Mouse (Mus musculus): ENCODE results near the gene Zfp219. TPM values are rescaled to one million over a fixed set of nuclear protein-coding genes. Genes with fewer than 3 reads are reported as not detected.
A peak's percentile ranks its signal among the peaks of the same experiment; 100 is the strongest.

The Zfp219 gene
- total and polyA plus RNA-seq, 2 experiments from 2014 or later, result 13.9 to 51.6 TPM

DNA sequence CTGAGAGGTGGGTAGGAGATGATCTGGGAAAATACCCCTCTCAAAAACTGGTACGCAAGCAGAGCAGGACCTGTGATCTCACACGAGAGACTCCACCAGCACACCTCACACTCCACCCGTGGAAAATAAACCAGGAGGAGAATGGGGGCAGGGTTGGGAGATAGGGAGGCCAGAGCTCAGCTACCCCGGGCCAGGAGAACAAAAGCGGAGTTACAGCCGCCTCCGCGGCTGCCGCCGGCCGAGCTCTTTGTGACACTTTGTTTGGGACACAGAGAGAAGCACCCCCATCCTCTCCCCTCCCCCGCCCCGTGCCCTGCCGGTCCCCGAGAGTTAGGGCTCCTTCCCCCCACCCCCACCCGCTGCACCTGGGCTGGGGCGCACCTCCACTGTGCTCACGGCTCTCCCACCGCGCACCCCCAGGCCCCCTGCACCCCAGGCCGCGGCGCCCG lies 6.7 kb downstream of the Zfp219 start:
- peaks cover 35% of the 10 kb centered on the region for H3K4me1 ChIP-seq (ENCODE audit: control insufficient read depth, insufficient read depth)

DNA sequence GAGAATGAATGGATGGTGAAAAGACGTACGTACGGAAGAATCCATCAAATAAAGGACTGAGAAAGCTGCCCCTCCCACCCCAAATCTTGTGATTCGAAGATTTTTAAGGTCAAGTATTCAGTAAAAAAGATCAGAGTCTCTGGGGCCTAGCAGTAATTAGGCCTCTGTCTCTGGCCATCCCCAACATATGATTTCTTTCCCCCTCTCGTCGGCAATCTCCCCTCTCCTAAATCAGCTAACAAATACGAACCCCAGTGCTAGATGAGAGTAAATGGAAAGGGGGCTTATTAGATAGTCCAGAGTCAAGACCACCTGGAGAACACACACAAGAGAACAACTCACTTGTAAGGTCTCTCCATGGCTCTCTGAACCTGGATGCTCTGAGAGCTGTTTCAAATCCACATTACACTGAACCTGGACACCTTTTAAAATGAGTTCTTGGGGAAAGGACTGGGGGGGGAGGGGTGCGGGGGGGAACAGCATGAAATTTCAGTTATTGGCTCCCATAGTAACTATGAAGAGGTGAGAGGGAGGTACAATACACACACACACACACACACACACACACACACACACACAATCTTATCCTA lies 7.4 kb downstream of the Zfp219 start:
- Histone ChIP-seq H3K9me3 (replicated peaks; ENCODE audit: control insufficient read depth, low read length) (no peaks in the 10 kb centered on the region), H3K4me3 (ENCODE audit: low read depth, low read length) (peak overlapping the region; percentile 86), H3K27ac (ENCODE audit: low read depth) (peak overlapping the region; percentile 99), H3K9ac (replicated peaks; ENCODE audit: low read depth, low read length) (peak overlapping the region; percentile 97), H3K4me1 (ENCODE audit: control insufficient read depth, insufficient read depth) (peaks cover 32% of the 10 kb centered on the region), H3K4me2 (ENCODE audit: low read depth, low read length) (peak overlapping the region; percentile 87), H3K36me3 (replicated peaks; ENCODE audit: control insufficient read depth, insufficient read depth, low read length) (peaks cover 14% of the 10 kb centered on the region), H3K27me3 (ENCODE audit: control insufficient read depth, insufficient read depth, low read length) (no peaks in the 10 kb centered on the region)
- 75% methylated on average over 8 of the region's 8 CpGs for WGBS
- ATAC-seq (ENCODE audit: insufficient read depth, low read depth) (no peak), DNase-seq (ENCODE audit: low spot score) (no peak)
- TF ChIP-seq EP300 (IDR thresholded peaks at IDR 0.05; ENCODE audit: low read depth), result no peak
- no peak for TF ChIP-seq CTCF (IDR thresholded peaks at IDR 0.05; ENCODE audit: low read depth)

More for the DNA sequence above, 6.7 kb downstream of the Zfp219 start:
- Histone ChIP-seq H3K27me3 (ENCODE audit: control insufficient read depth, insufficient read depth, low read length) (no peaks in the 10 kb centered on the region), H3K4me2 (ENCODE audit: low read depth, low read length) (peak overlapping the region; percentile 87), H3K9me3 (replicated peaks; ENCODE audit: control insufficient read depth, low read length) (no peaks in the 10 kb centered on the region), H3K27ac (ENCODE audit: low read depth) (peak overlapping the region; percentile 99), H3K36me3 (replicated peaks; ENCODE audit: control insufficient read depth, insufficient read depth, low read length) (peaks cover 8% of the 10 kb centered on the region; the same call in 1 of the 2 replicates), H3K4me3 (ENCODE audit: low read depth, low read length) (peak overlapping the region; percentile 86), H3K9ac (replicated peaks; ENCODE audit: low read depth, low read length) (peak overlapping the region; percentile 97)
- peak; percentile 15 for ATAC-seq (ENCODE audit: insufficient read depth, low read depth)
- peak; percentile 54 for DNase-seq (ENCODE audit: low spot score)
- WGBS, result 3% methylated on average over 17 of the region's 24 CpGs
- TF ChIP-seq CTCF (IDR thresholded peaks at IDR 0.05; ENCODE audit: low read depth), result no peak

DNA sequence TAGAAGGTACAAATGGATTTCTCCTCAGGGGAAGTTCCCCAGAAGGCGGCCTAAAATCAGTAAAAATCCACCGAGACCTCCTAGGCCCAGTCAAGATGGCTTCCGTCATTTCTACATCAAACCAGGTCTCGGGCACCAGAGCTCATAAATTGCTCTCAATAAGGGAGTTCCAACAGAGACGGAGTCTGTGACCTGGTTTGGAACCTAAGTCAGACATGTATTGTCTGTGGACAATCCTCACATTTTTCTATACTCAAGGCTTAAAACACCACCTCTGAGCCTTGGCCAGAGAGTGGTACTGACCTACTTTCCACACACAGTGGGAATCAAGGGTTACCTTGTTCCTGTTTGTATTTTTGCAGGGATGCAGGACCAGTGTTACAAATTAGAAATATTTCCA lies 8.0 kb downstream of the Zfp219 start:
- Histone ChIP-seq H3K4me3 (ENCODE audit: low read depth, low read length) (no peak overlapping the region), H3K27me3 (ENCODE audit: control insufficient read depth, insufficient read depth, low read length) (no peaks in the 10 kb centered on the region), H3K27ac (ENCODE audit: low read depth) (peak overlapping the region; percentile 99; the same call in 1 of the 2 replicates), H3K4me1 (ENCODE audit: control insufficient read depth, insufficient read depth) (peaks cover 32% of the 10 kb centered on the region), H3K36me3 (replicated peaks; ENCODE audit: control insufficient read depth, insufficient read depth, low read length) (peaks cover 16% of the 10 kb centered on the region), H3K9ac (replicated peaks; ENCODE audit: low read depth, low read length) (no peak overlapping the region), H3K4me2 (ENCODE audit: low read depth, low read length) (no peak overlapping the region), H3K9me3 (replicated peaks; ENCODE audit: control insufficient read depth, low read length) (no peaks in the 10 kb centered on the region)
- ATAC-seq (ENCODE audit: insufficient read depth, low read depth) (no peak), DNase-seq (ENCODE audit: low spot score) (no peak)
- WGBS, result 85% methylated on average over 5 of the region's 5 CpGs
- TF ChIP-seq EP300 (IDR thresholded peaks at IDR 0.05; ENCODE audit: low read depth) (no peak), CTCF (IDR thresholded peaks at IDR 0.05; ENCODE audit: low read depth) (no peak)

DNA sequence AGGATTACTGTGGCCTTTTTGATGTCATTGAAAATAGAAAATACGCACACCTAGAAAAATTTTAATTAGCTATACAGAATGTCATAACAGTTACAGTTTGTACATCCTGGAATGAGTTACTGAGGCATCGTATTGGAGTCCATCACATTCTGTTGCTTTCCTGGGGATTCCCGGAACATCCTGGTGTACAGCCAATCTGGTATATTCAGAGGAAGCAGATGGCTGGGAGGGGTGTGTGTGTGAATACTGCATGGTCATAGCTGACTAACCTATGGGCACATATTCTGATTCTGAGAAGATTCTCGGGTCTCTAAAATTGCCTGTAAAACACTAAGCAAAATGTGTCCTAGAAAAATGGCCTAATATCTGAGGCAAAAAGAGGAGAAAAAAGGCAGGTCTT lies 8.4 kb downstream of the Zfp219 start:
- Histone ChIP-seq H3K4me3 (ENCODE audit: low read depth, low read length) (no peak overlapping the region), H3K36me3 (replicated peaks; ENCODE audit: control insufficient read depth, insufficient read depth, low read length) (peaks cover 20% of the 10 kb centered on the region), H3K4me2 (ENCODE audit: low read depth, low read length) (no peak overlapping the region), H3K27ac (ENCODE audit: low read depth) (0 out of 2 replicates have a peak overlapping the region, but pooled peaks have one; percentile 99), H3K4me1 (ENCODE audit: control insufficient read depth, insufficient read depth) (peaks cover 32% of the 10 kb centered on the region), H3K27me3 (ENCODE audit: control insufficient read depth, insufficient read depth, low read length) (no peaks in the 10 kb centered on the region), H3K9ac (replicated peaks; ENCODE audit: low read depth, low read length) (no peak overlapping the region), H3K9me3 (replicated peaks; ENCODE audit: control insufficient read depth, low read length) (no peaks in the 10 kb centered on the region)
- no peak for ATAC-seq (ENCODE audit: insufficient read depth, low read depth)
- peak; percentile 38 for DNase-seq (ENCODE audit: low spot score)
- TF ChIP-seq CTCF (IDR thresholded peaks at IDR 0.05; ENCODE audit: low read depth) (no peak), EP300 (IDR thresholded peaks at IDR 0.05; ENCODE audit: low read depth) (no peak)
- 72% methylated on average over 4 of the region's 4 CpGs for WGBS

DNA sequence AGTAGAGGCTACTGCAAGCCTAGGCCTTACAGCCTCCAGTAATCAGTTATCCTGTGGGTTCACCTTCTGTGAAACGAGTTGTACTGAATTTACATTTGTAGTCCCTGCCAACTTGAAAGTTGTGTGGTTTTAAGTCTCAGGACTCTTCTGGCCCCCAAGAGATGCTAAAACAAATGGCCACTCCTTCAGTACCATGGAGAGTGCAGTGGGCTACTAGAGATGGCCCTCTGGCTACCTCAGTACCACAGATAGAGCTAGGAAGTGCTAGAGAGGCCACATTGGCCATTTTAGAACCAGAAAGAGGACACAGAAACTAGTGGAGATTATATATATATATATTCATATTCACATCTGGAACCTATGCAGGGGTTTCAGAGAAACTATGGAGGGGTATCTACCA lies 8.8 kb downstream of the Zfp219 start:
- ATAC-seq (ENCODE audit: insufficient read depth, low read depth) (no peak), DNase-seq (ENCODE audit: low spot score) (no peak)
- Histone ChIP-seq H3K4me2 (ENCODE audit: low read depth, low read length) (no peak overlapping the region), H3K9me3 (replicated peaks; ENCODE audit: control insufficient read depth, low read length) (no peaks in the 10 kb centered on the region), H3K27ac (ENCODE audit: low read depth) (no peak overlapping the region), H3K4me3 (ENCODE audit: low read depth, low read length) (no peak overlapping the region), H3K9ac (replicated peaks; ENCODE audit: low read depth, low read length) (no peak overlapping the region), H3K27me3 (ENCODE audit: control insufficient read depth, insufficient read depth, low read length) (no peaks in the 10 kb centered on the region), H3K36me3 (replicated peaks; ENCODE audit: control insufficient read depth, insufficient read depth, low read length) (peaks cover 23% of the 10 kb centered on the region), H3K4me1 (ENCODE audit: control insufficient read depth, insufficient read depth) (peaks cover 31% of the 10 kb centered on the region)
- TF ChIP-seq CTCF (IDR thresholded peaks at IDR 0.05; ENCODE audit: low read depth), result no peak
- TF ChIP-seq EP300 (IDR thresholded peaks at IDR 0.05; ENCODE audit: low read depth), result no peak
- 61% methylated on average over 1 of the region's 1 CpGs for WGBS

Data from heart, postnatal 0 days (tissue).